Mouse (Mus musculus) brain, embryonic 14.5 days (tissue): ENCODE measurements around the gene Saal1. TPM values are rescaled to one million over a fixed set of nuclear protein-coding genes. Genes with fewer than 3 reads are reported as not detected.
"Not testable (repeated sequence)": the region's sequence is repeated elsewhere in the genome, so short reads cannot be mapped to it uniquely, and the experiment has no call there.

Source experiments
- DNase-seq: peaks from one replicate; pipeline ENCODE4 v3.0.0-alpha.2; 2011; ENCODE audit warnings: low read depth
- CTCF ChIP-seq: fragments of 200-500 bp; IDR thresholded peaks from 2 replicates; pipeline ENCODE4 v1.5.1; 2012; ENCODE audit warnings: inconsistent platforms, mild to moderate bottlenecking, moderate library complexity, borderline replicate concordance; ENCODE audit not compliant: insufficient read depth, insufficient read length; ENCODE audit errors: extremely low read depth
- POLR2A ChIP-seq: fragments of 200-500 bp; IDR thresholded peaks from 2 replicates; pipeline ENCODE4 v1.6.1; 2012; ENCODE audit warnings: mild to moderate bottlenecking, inconsistent platforms, borderline replicate concordance; ENCODE audit not compliant: poor library complexity, insufficient read depth, insufficient read length, severe bottlenecking; ENCODE audit errors: extremely low read depth
- polyA plus RNA-seq: library from polyadenylated mRNA; depleted of rRNA; stranded (reverse); fragments of >200 nt; gene quantifications from 2 replicates; pipeline ENCODE4 v1.2.3, GENCODE M21; 2012; rRNA removed

Saal1 gene
- polyA plus RNA-seq: 14.5 and 14.8 TPM in 2 replicates

DNA sequence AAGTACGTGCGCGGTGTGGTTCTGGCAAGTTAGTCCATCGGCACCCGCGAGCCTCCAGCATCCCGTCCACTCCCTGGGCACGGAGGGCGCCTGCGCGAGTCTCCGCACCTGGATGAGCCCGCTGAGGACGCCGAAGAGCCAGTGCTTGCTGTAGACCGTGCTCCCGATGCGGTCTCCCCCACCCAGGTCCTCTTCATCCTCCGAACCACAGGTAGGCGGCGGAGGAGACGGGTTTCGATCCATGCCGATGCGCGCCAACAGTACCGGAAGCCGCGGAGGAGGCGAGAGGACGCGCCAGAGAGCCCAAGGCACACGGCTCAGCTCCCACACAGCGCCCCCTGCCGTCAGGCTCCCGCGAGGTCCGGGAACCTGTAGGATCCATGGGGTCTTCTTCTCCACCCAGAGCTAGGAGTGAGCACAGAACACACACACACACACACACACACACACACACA, at the start of gene Saal1:
Gene Saal1, minus strand, starts transcription at position 291 of the 455 bp plus-strand sequence.
- DNase-seq: peak; percentile 96
- TF ChIP-seq POLR2A: peak; percentile 11; the same call in 1 of the 2 replicates
- peak; percentile 98 for TF ChIP-seq CTCF

DNA sequence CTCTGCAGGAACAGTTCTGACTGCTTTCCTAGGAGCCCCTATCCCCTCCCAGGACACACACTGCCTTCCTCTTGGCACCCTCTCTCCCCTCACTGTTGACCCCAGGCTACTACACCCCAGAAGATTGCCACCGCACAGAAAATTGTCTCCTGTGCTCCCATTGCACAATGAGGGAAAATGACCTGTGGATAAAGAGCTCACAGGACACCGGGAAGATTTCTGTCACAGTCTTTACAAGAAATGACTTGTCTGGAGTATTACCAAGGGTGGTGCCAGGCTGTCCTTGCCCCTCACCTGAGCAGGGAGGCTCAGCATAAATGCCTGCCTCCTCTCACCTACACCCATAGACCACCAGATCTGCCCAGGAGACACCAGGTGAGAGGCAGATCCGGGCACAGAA, 41.0 kb upstream of the Saal1 start, which contains the start of gene Saa2:
Gene Saa2, plus strand, starts transcription at position 301 of the 400 bp plus-strand sequence.
- TF ChIP-seq CTCF: no peak
- TF ChIP-seq POLR2A: no peak
- no peak for DNase-seq

DNA sequence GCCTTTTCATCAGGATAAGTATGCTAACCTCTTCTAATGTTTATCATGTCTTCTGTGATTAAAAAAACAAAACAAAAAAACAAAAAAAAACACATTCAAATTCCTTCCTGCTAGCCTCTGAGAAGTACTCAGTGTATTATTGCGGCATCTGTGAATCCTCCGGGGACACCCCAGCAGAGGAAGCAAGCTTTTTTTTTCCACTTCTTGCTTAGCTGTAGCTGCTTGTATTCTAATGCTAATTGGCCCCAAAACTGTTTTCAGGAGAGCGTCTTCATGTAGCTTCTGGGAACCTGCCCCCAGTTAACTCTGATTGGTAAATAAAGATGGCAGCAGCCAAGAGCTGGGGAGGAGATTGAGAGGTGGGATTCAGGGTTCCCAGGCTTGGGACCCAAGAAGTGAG, 38.0 kb upstream of the Saal1 start:
- peak; percentile 10 for DNase-seq
- TF ChIP-seq CTCF: no peak
- TF ChIP-seq POLR2A: no peak

DNA sequence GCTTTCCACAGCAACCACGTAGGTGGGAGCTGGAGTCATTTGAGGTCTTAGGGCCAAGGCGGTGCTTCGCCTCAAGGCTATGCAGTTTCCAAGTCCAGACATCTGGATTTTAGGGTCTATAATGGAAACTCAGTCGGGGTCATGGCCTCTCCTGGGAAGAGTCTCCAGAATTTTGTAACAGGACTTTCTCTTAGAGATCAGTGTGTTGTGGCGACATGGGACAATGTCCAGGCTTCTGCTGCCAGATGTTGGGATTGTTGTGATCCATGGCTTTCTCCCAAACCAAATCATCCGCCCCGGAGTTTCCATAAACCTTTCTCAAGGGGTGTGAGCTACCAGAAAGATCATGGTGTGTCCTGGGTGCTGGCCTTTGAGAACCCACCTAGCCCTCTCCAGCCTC, 35.9 kb upstream of the Saal1 start:
- TF ChIP-seq CTCF (no peak), POLR2A (no peak)
- no peak for DNase-seq

DNA sequence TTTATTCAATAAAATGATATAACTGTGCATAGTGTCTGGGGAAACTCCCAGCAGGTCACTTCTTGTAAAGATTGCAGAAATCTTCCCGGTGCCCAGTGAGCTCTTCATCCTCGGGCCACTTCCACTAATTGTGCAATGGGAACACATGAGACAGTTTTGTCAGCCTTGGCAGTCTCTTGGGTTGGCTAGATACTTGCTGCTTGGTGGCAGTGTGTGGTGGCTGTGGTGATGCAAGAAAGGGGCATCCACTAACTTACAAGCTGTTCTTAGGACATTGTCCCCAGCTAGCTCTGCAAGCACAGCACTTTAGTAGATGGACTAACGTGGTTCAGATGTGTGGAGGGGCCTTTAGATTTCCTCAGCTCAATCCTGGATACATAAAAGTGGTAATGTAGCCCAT, 35.3 kb upstream of the Saal1 start:
- TF ChIP-seq POLR2A (no peak), CTCF (no peak)
- no peak for DNase-seq

DNA sequence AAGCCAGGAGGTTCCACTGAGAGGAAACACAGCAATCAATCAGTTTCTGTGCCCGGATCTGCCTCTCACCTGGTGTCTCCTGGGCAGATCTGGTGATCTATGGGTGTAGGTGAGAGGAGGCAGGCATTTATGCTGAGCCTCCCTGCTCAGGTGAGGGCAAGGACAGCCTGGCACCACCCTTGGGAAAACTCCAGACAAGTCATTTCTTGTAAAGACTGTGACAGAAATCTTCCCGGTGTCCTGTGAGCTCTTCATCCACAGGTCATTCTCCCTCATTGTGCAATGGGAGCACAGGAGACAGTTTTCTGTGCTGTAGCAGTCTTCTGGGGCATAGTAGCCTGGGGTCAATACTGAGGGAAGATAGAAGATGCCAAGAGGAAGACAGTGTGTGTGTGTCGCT, 32.4 kb upstream of the Saal1 start, which contains the start of gene Saa1:
Gene Saa1, minus strand, starts transcription at position 101 of the 400 bp plus-strand sequence.
- DNase-seq: not testable (repeated sequence)

DNA sequence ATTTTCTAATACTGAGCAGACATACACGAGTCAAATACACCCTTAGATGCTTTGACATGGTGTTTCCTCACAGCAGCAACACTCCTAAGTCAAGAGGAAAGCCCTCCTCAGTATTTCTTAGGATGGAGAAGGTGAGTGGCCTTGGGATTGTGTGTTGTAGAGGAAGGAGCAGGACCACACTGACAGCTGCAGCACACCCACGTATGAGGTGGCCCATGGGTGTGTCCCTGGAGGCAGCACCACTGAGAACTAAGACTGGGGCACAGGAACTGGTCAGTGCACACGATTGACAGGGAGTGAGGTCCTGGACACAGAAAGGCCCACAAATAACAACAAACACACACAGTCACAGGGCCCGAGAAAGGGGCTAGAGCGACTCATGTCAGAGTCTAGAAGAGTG, 29.6 kb upstream of the Saal1 start:
- not testable (repeated sequence) for DNase-seq

DNA sequence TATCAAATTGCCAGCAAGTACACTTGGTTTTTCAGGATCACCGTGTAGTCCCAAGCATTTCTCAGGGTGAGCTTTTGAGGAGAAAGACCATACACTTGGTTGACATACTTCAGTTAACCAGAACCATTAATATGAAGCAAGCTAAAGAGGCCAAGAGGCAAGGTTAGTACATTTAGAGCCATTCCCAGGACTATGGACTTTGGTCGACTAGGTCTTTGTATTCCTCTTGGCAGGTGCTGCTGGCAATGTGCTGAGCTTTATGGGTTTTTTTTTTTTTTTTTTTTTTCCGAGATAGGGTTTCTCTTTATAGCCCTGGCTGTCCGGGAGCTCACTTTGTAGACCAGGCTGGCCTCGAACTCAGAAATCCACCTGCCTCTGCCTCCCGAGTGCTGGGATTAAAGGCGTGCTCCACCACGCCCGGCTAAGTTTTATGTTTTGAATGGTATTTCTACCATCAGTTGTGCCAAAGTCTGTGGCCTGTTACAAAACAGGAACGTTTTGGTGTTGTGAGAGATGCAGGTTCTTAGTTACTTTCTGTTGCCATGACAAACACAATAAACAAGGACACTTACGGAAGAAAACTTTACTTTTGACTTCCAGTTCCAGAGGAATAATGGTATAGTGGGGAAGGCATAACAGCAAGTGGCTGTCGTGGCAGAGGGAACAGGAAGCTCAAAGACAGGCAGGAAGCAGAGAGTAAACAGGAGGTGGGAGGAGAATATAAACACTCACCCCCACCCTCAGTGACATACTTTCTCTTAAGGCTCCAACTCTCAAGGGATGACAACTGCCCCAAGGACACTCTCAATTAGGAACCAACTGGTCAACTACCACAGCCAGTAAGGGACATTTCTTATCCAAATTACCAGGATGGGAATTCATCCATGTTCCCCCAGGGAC, 28.3 kb upstream of the Saal1 start:
- TF ChIP-seq POLR2A: no peak
- TF ChIP-seq CTCF: no peak
- DNase-seq: no peak

DNA sequence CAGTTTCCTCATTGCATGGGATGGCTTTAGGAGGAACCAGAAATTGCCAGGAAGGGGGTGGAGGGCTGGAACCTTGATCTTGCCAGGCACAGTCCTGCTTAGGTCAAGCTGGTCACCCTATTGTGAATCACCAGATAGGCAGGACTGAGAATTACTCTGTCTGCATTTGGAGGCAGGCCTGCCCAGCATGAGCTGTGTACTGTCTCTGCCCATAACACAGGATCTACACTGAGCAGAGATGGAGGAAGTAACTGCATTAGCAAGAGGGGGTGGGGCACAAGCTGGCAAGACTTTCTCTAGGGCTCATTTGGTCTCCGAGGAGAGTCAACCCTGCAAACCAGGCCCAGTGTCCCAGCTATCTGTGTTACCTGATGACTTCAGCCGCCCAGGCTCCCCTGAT, 24.5 kb upstream of the Saal1 start:
- no peak for DNase-seq
- TF ChIP-seq POLR2A (no peak), CTCF (no peak)

DNA sequence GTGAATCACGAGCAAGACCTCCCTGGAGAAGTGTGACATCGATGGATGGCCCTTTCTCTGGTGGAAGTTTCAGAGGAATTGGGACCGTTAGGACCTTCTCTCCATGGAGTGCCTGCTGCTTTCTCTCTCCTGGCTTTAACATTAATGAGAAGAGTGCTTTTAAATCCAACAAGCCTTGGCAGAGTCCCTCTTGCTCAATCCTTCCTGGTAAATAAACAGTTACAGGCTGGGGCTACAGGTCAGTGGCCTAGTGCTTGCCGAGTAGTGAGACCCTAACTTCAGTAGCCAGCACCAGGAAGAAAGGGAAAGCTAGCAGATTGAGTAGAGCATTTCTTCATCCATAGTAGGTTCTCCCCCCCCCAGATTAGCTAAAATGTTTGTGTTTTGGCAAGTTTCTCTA, 22.0 kb upstream of the Saal1 start, which contains the start of gene Saa4:
Gene Saa4, minus strand, starts transcription at position 146 of the 400 bp plus-strand sequence.
- DNase-seq: no peak
- TF ChIP-seq POLR2A (no peak), CTCF (no peak)

DNA sequence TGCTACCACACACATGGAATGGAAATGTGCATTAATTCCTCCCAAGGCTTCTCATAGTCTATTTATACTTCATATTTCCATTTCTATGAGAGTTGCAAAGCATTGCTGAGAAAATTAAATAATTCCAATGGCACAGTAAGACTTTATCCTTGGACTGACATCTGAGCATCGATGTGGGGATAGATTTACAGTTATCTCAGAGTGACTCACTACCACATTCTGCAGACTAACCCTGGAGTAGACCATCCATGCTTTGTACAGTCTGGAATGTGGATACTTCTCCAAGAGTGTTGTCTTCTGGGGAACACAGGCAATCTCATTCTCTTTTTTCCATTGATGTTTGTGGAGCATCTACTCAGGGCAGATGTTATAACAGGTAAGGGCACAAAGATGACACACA, 17.1 kb upstream of the Saal1 start:
- DNase-seq: no peak
- TF ChIP-seq CTCF (no peak), POLR2A (no peak)

DNA sequence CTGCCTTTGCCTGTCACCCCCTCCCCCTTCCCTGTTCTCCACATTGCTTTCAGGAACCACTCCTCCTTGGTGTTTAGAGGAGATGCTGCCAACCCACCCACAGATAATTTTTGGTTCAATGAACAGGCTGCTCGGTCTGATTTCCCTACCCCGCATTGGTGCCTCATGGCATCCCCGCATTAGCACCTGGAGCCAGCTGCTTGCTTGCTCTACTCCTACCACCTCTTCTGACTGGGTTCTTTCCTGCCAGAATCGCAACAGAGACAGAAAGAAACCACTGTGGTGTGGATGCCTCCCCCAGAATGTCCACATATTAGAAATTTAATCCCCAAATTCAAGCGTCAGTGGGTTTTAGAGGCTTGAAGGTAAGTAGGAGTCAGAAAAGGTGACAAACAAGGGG, 13.9 kb upstream of the Saal1 start:
- no peak for DNase-seq

DNA sequence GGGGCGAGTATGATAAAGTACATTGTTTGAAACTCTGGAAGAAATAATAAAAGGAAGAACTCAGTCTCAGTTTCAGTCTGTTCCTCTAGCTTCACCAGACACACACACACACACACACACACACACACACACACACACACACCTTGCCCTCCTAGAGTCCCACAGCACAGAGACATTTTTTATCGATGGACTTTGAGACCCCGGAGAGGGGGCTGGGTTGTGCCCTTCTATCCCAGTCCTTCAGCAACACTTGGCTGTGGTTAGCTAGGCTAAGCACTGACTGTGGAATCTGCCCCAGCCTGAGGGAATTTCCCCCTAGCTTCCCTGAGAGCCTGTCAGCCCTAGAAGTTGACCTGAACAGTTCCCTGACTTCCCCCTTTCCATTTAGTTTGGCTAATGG, 13.4 kb upstream of the Saal1 start:
- DNase-seq: no peak
- TF ChIP-seq CTCF (no peak), POLR2A (no peak)

More for the DNA sequence above, 13.9 kb upstream of the Saal1 start:
- no peak for TF ChIP-seq POLR2A
- TF ChIP-seq CTCF: no peak

DNA sequence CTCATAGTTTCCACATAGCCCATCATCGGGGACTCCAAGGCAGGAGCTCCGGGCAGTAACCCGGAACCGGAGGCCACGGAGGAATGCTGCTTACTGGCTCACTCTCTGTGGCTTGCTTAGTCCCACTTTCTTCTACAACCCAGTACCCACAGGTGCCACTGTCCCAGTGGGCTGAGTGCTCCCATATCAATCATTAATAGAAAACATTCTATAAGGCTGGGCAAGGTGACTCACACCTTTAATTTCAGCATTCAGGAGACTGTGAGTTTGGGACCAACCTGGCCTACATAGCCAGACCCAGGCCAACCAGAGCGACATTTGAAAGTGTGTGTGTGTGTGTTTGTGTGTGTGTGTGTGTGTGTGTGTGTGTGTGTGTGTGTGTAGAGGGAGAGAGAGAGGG, 12.9 kb upstream of the Saal1 start:
- no peak for TF ChIP-seq CTCF
- no peak for TF ChIP-seq POLR2A
- DNase-seq: no peak

DNA sequence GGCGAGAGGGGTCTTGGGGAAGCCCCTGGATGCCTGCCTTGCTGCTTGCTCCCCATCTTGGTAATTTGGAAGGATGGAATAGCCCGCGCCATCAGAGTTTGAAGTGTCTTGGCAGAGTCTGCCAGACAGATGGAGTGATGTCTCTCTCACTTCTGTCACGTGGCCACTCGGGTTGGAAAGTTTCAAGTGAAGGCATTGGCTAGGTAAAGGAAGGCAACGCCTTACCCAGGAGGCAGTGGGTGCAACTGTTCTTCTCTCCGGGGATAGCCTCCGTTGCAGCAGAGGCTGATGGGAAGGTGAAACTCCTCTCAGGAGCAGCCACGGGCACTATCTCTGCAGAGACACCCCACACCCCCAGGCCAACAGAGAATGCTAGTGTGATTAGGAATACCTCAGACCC, 10.0 kb upstream of the Saal1 start:
- peak; percentile 66 for DNase-seq
- no peak for TF ChIP-seq POLR2A
- no peak for TF ChIP-seq CTCF

DNA sequence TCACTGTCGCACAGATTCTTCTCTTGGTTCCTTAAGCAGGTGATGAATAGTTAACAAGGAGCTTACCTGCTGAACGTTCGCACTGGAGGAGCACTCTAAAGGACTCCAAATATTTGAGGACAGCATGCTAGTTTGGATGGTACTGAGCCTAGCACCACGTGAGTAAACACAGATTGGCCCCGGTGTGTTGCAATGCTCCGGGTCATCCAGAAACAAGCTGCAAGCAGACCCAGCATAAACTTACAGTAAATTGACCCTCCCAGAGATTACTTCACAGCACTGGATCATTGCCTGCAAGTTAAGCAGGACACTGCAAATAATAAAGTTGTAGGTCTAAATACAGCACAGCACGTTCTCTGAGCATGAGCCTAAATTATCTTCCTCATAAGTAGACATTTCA, 9.0 kb upstream of the Saal1 start:
- DNase-seq: no peak
- no peak for TF ChIP-seq CTCF
- TF ChIP-seq POLR2A: no peak
